Mouse (Mus musculus) lung, adult 2 months (tissue): Measurements from ENCODE around the gene Ryr2. TPM values are rescaled to one million over a fixed set of nuclear protein-coding genes. Genes with fewer than 3 reads are reported as not detected.

Experiments
- DNase-seq: peaks from one replicate; pipeline ENCODE4 v3.0.0; 2022
- H3K4me1 ChIP-seq: fragments of 200-500 bp; 2 replicates; pipeline ENCODE4 v1.6.1; 2011; ENCODE audit warnings: low read length; ENCODE audit not compliant: control insufficient read depth, insufficient read depth
- H3K4me3 ChIP-seq: fragments of 200-500 bp; replicated peaks from 2 replicates; pipeline ENCODE3; 2011; ENCODE audit warnings: low read depth, mild to moderate bottlenecking, control low read depth, low read length; ENCODE audit errors: extremely low read depth
- CTCF ChIP-seq: fragments of 200-500 bp; IDR thresholded peaks from 2 replicates; pipeline ENCODE4 v1.5.1; 2011; ENCODE audit warnings: mild to moderate bottlenecking, low read length, control low read depth; ENCODE audit not compliant: insufficient read depth
- POLR2A ChIP-seq: fragments of 200-500 bp; IDR thresholded peaks from 2 replicates; pipeline ENCODE4 v1.6.1; 2011; ENCODE audit warnings: low read depth, mild to moderate bottlenecking, control low read depth, low read length, borderline replicate concordance; ENCODE audit errors: extremely low read depth
- WGBS: fragments of 180-500 bp; shearing (Covaris S2); methylation state at CpG from one replicate; pipeline ENCODE4 v1.1.7; 2018; 5-methylcytosine and 5-hydroxymethylcytosine counted together
- polyA plus RNA-seq: library from polyadenylated mRNA; depleted of rRNA; stranded (reverse); fragments of >200 nt; gene quantifications from 2 replicates; pipeline ENCODE4 v1.2.3, GENCODE M21; 2012

Ryr2 gene
- polyA plus RNA-seq, 1 experiment: 4.1 TPM

DNA sequence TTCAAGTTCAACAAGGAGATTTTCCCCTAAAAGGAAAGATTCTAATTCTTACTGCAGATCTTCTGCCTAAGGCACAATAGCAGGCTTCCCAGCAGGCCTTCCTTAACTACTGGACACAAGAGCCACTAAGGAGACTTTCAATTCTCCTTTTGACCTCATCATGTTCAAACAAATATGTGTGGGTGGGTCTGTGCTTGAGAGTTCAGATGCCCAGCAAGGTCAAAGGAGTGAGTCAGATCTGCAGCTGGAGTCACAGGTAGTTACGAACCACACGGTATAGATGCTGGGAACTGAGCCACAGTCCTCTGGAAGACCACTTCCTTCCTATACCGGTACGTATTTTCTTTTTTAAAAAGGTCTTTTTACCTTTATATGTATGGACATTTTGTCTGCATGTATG lies 198.6 kb downstream of the Ryr2 start:
- no peaks in the 10 kb centered on the region for H3K4me1 ChIP-seq
- no peak for TF ChIP-seq CTCF
- no peak for TF ChIP-seq POLR2A
- 78% methylated on average over 4 of the region's 4 CpGs for WGBS
- H3K4me3 ChIP-seq: no peak overlapping the region
- DNase-seq: no peak

DNA sequence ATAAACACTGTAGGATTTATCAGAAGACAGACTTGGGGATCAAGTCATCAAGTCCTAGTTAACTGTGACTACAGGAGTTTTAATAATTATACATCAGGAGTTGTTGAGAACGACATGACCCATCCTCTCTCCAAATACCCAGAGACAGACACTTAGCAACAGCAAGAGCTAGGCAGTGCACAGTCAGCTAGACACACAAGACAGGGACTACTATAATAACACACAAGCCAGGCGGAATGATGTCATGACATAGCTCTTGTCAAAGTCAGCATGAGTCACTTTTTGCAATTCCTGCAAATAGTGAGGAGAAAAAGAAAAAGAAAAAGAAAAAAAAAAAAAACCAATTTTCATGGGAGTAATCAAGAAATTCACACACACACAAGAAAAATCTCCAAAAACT lies 201.6 kb downstream of the Ryr2 start:
- no peak for DNase-seq
- Histone ChIP-seq H3K4me3 (no peak overlapping the region), H3K4me1 (no peaks in the 10 kb centered on the region)
- no peak for TF ChIP-seq POLR2A
- no peak for TF ChIP-seq CTCF
- 55% methylated on average over 2 of the region's 2 CpGs for WGBS

DNA sequence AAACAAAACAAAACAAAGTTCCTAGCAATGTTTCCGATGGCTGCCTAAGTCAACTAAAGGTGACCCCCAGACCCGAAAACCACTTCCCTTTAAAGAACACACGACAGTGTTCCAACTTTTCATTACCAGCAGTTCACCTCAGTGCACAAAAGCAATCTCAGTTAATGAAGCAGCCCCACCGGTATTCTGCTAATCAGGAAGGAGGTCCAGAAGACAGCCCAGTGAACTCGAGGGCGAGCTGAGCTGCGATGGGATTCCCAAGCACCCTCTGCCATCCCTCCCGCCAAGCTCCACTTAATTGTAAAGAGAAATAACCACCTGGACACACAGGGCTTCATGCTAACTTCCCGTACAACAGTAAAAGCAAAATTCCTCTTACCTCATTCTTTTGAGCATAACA lies 203.5 kb downstream of the Ryr2 start:
- 56% methylated on average over 9 of the region's 9 CpGs for WGBS

DNA sequence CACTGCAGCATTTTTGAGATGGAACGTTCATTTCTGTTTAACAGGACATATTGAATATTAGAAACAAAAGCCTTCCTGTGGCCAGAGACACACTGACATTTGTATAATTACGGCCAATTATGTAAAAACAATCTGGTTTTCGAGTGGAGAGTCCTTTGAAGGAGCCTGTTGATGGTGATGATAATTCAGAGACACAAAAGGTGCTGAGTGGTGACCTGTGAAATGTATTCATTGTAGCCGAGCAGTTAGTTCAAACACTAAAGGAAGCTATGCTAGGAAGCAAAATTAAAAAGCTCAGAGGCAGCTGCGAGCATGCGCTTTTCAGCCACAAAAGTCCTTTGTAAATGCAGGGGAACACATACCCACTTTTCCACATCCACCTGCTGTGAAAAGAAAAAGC lies 203.9 kb downstream of the Ryr2 start:
- WGBS: 63% methylated on average over 6 of the region's 6 CpGs
- Histone ChIP-seq H3K4me3 (no peak overlapping the region), H3K4me1 (no peaks in the 10 kb centered on the region)
- no peak for DNase-seq
- TF ChIP-seq CTCF: no peak
- TF ChIP-seq POLR2A: no peak

More for the DNA sequence above, 203.5 kb downstream of the Ryr2 start:
- TF ChIP-seq CTCF (no peak), POLR2A (no peak)
- Histone ChIP-seq H3K4me3 (no peak overlapping the region), H3K4me1 (no peaks in the 10 kb centered on the region)
- DNase-seq: no peak

DNA sequence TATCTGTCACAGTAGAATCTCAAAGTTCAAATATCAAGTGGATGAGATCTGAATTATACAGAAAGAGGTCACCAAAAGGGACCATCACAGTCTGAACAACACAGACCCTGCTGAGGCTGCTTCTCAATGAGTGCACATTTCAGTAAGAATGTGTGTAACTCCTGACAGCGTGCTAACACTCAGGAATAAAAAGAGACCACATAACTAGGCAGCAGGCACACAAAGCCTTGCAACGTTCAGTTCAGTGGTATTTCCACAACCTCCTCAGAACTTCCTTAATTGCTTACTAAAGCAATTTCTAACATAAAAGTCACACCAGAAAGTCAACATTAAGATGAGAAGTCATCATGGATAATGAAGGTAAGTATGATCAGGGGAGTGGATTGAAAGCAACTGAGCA lies 206.1 kb downstream of the Ryr2 start:
- no peak overlapping the region for H3K4me3 ChIP-seq
- no peaks in the 10 kb centered on the region for H3K4me1 ChIP-seq
- DNase-seq: no peak
- TF ChIP-seq CTCF (no peak), POLR2A (no peak)
- 67% methylated on average over 2 of the region's 2 CpGs for WGBS

GRCm38 (mm10) chr13:11895631-11896030 lies 211.1 kb downstream of the Ryr2 start:
- no peak overlapping the region for H3K4me3 ChIP-seq
- TF ChIP-seq CTCF: no peak
- no peak for TF ChIP-seq POLR2A
- DNase-seq: no peak
- 56% methylated on average over 1 of the region's 1 CpGs for WGBS
- H3K4me1 ChIP-seq: no peaks in the 10 kb centered on the region

DNA sequence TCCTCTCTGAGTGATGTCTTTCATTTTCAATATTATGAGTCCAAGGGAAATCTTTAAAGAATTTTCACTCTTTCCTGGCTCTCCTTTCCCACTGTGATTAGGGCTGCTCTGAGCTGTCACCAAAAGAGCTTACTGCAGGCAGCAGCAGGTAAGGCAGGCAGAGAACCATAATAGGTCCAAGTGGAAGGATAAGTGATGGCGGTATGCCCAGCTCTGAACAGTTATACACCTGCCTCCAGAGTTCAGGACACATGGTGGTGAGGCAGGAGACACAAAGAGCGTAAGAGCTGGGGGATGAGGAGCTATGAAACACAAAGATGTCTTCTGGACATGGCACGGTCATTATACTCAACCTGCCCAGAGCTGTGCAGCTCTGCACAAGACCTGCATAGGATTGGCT lies 215.0 kb downstream of the Ryr2 start:
- Histone ChIP-seq H3K4me3 (no peak overlapping the region), H3K4me1 (no peaks in the 10 kb centered on the region)
- no peak for DNase-seq
- WGBS: 86% methylated on average over 3 of the region's 3 CpGs
- TF ChIP-seq CTCF (no peak), POLR2A (no peak)

- Histone ChIP-seq H3K4me3 (no peak overlapping the region), H3K4me1 (no peaks in the 10 kb centered on the region)
- TF ChIP-seq POLR2A: no peak
- no peak for TF ChIP-seq CTCF
- 53% methylated on average over 3 of the region's 3 CpGs for WGBS
- DNase-seq: no peak
Observed at GRCm38 (mm10) chr13:11891115-11891514, 215.6 kb downstream of the Ryr2 start.

DNA sequence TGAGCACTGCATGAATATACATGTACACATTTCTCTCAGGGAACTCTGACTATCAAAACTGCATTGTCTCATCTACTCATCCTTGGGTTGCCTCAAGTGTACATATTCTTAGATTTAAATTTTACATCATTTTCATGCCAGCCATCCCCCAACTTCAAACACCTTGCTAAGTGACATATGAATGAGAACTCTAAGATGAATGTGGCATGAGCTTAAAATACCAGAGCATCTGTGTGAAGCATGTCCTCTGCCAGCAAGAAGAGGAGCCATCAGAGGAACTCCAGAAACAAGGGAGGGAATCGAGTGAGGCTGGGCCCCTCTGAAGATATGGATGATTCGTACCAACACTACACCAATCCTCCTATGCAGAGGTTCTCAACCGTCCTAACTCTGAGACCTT lies 222.6 kb downstream of the Ryr2 start:
- no peak for DNase-seq
- 87% methylated on average over 3 of the region's 3 CpGs for whole genome bisulfite sequencing
- TF ChIP-seq CTCF (no peak), POLR2A (no peak)
- Histone ChIP-seq H3K4me1 (no peaks in the 10 kb centered on the region), H3K4me3 (no peak overlapping the region)

DNA sequence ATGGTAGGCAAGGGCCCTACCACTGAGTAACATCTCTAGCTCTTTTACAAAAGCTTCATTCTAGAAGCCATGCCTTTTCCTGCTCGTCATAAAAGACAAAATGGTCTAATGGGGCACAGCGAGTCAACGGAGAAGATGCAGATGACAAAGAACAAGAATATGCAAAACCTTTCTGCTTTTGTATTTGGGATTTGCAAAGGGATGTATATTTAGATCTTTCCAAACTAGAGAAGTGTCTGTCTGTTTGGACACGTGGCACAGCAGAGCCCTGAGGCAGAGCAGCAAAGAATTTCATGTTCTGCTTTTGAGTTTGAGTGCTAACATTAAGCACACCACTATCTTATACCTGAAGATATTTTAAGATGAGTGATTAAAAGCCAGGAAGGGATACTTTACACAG lies 224.4 kb downstream of the Ryr2 start:
- TF ChIP-seq CTCF (no peak), POLR2A (no peak)
- WGBS: 89% methylated on average over 4 of the region's 4 CpGs
- no peak for DNase-seq
- Histone ChIP-seq H3K4me3 (no peak overlapping the region), H3K4me1 (no peaks in the 10 kb centered on the region)
